Mouse (Mus musculus) Patski (cell line): ENCODE data around the gene Lnx2. TPM values are rescaled to one million over a fixed set of nuclear protein-coding genes. Genes with fewer than 3 reads are reported as not detected.

Experiments
- ATAC-seq: fragments of 100-300 bp; one replicate; pipeline ENCODE4 v1.8.0; 2021
- CTCF ChIA-PET: fragments of 350-600 bp; sonication (Branson Sonifier 250); formaldehyde crosslinking; loops from one replicate; lab custom pipeline; 2022; ENCODE audit warnings: inconsistent platforms; lab: Charles Lee
- POLR2A ChIA-PET: fragments of 350-600 bp; sonication (Branson Sonifier 250); formaldehyde crosslinking; loops from one replicate; lab custom pipeline; 2022; ENCODE audit warnings: antibody characterized with exemption, inconsistent platforms; lab: Charles Lee
- DNase-seq: peaks from one replicate; pipeline ENCODE4 v3.0.0-alpha.2; 2011; ENCODE audit warnings: low read depth, low spot score
- H3K27me3 ChIP-seq: fragments of 371-371 bp; one replicate; pipeline ENCODE4 v1.5.1; 2021
- CTCF ChIP-seq: fragments of 100-300 bp; IDR thresholded peaks from one replicate; pipeline ENCODE4 v1.5.1; 2021
- in situ Hi-C: fragments of 300-500 bp; cut with MboI; formaldehyde crosslinking; loops from 3 replicates; pipeline ENCODE4 v1.11.1; 2018; ENCODE audit warnings: low pct_unique_long_range_greater_than_20kb, mixed read lengths
- polyA plus RNA-seq: library from polyadenylated mRNA; unstranded; gene quantifications from one replicate; pipeline ENCODE4 v1.2.3, GENCODE M21; 2021

Gene Lnx2
- polyA plus RNA-seq, 1 experiment from 2014 or later: 15.4 TPM

- in situ Hi-C loops: no loop called here
- no peak for DNase-seq
- TF ChIP-seq CTCF: no peak
- ChIA-PET POLR2A (no interaction called here), CTCF (no interaction called here)
- no peak for ATAC-seq
- no peaks in the 10 kb centered on the region for H3K27me3 ChIP-seq
Measured at GRCm38 (mm10) chr5:147100180-147100579, 23.8 kb upstream of the Lnx2 start.

DNA sequence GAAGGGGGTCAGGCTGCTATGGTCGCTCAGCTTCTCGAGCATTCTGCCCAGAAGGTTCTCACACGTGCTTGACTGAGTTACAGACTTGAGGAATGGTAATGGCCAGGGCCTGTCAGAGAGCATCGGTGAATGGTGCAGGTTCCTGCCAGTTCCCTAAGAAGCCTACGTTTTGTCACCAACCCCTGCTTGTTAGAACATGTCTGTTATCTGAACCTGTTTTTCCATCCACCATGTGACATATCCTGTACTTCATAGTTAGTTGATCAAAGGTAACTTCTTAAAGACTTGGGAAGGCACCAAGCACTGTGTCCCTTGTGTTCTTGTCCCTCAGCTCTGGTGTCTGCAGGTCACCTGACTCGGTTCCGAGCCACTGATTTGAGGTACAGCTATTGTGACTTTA is 22.3 kb upstream of the Lnx2 start:
- no peaks in the 10 kb centered on the region for H3K27me3 ChIP-seq
- no peak for TF ChIP-seq CTCF
- in situ Hi-C loops: no loop called here
- POLR2A ChIA-PET: interaction anchor here (0.8 kb wide), 1 partner anchor 10 kb away, joined by 3 read pairs; no protein-coding TSS in a partner anchor
- DNase-seq: no peak
- no peak for ATAC-seq
- CTCF ChIA-PET: interaction anchor here (1.4 kb wide), 1 partner anchor 11 kb away, joined by 3 read pairs; no protein-coding TSS in a partner anchor

- no peak for TF ChIP-seq CTCF
- no peaks in the 10 kb centered on the region for H3K27me3 ChIP-seq
- no peak for DNase-seq
- no peak for ATAC-seq
- ChIA-PET CTCF (interaction anchor here (1.3 kb wide), 1 partner anchor 18 kb away, joined by 3 read pairs; no protein-coding TSS in a partner anchor), POLR2A (interaction anchor here (1.5 kb wide), 1 partner anchor 16 kb away, joined by 3 read pairs; no protein-coding TSS in a partner anchor)
- in situ Hi-C loops: no loop called here
Measured at GRCm38 (mm10) chr5:147096586-147096985, 20.2 kb upstream of the Lnx2 start.

DNA sequence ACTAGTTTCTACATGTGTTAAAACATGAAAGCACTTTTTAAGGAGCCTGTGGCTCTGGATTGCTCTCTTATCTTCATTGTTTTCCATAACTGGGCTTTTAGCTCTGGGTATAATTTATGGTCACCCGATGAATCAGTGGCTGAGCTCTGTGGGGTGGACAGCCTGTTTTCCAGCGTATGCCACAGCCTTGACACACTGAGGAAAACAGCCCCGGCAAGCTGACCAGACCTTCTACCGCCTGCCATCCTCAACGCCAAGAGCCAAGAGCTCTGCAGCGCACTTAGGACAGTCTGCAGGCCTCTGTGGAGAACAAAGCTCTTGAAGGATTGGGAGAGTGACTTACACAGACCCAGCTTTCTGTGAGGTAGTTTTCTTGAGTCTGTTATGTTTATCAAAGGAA is 17.9 kb upstream of the Lnx2 start:
- no peaks in the 10 kb centered on the region for H3K27me3 ChIP-seq
- in situ Hi-C loops: no loop called here
- no peak for DNase-seq
- ATAC-seq: no peak
- CTCF ChIA-PET: interaction anchor here (1.1 to 1.7 kb wide), 2 partner anchors 10 to 16 kb away, joined by 3 to 8 read pairs; no protein-coding TSS in a partner anchor
- TF ChIP-seq CTCF: no peak
- POLR2A ChIA-PET: interaction anchor here (0.9 to 1.0 kb wide), 3 partner anchors 12 to 48 kb away, joined by 3 to 4 read pairs (median 3); no protein-coding TSS in a partner anchor

- no peak for ATAC-seq
- ChIA-PET POLR2A (no interaction called here), CTCF (interaction anchor here (1.3 kb wide), 1 partner anchor 12 kb away, joined by 4 read pairs; no protein-coding TSS in a partner anchor)
- in situ Hi-C loops: no loop called here
- no peak for TF ChIP-seq CTCF
- H3K27me3 ChIP-seq: no peaks in the 10 kb centered on the region
- DNase-seq: no peak
Measured at GRCm38 (mm10) chr5:147092448-147092847, 16.1 kb upstream of the Lnx2 start.

DNA sequence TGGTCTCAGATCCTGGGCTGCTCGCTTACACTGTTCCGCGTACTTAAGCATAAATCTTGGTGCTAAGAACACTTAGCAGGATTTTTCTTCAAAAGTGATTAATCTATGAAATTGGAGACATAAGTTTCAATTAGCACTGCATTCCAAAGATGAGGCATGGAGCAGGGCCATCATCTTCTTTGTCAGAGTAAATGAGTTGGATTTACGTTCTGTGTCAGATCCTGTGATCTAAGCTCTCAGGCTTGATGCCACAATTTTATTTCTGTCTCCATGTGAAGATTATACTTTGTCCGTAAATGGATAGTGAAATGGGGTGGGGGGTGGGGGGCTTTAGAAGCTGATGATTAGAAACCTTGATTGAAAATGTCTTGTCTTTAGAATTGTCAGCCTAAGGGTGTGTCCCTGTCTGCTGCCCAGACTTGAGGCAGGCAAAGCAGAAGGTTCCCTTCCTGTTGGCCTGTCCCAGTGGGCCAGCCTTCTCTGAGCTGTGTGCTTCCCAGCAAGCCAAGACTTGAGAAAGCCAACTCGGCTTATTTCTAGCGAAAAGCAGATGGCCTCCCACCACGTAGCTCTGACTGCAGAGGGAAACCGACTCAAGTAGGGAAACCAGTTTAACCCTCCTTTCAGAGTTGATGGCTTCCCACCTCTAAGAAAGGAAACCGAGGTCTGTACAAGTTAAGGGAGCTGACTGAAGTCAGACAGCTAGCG is 14.0 kb upstream of the Lnx2 start:
- in situ Hi-C loops: no loop called here
- no peaks in the 10 kb centered on the region for H3K27me3 ChIP-seq
- TF ChIP-seq CTCF: no peak
- ChIA-PET POLR2A (interaction anchor here (0.7 to 1.3 kb wide), 3 partner anchors 10 to 66 kb away, joined by 3 to 7 read pairs (median 6); no protein-coding TSS in a partner anchor), CTCF (interaction anchor here (0.8 kb wide), 1 partner anchor 39 kb away, joined by 3 read pairs; no protein-coding TSS in a partner anchor)
- no peak for DNase-seq
- no peak for ATAC-seq

GRCm38 (mm10) chr5:147089836-147090235 is 13.4 kb upstream of the Lnx2 start:
- CTCF ChIA-PET: no interaction called here
- no peak for TF ChIP-seq CTCF
- in situ Hi-C loops: no loop called here
- ATAC-seq (no peak), DNase-seq (no peak)
- POLR2A ChIA-PET: interaction anchor here (0.7 to 1.3 kb wide), 2 partner anchors 10 to 18 kb away, joined by 6 to 7 read pairs; no protein-coding TSS in a partner anchor
- no peaks in the 10 kb centered on the region for H3K27me3 ChIP-seq

DNA sequence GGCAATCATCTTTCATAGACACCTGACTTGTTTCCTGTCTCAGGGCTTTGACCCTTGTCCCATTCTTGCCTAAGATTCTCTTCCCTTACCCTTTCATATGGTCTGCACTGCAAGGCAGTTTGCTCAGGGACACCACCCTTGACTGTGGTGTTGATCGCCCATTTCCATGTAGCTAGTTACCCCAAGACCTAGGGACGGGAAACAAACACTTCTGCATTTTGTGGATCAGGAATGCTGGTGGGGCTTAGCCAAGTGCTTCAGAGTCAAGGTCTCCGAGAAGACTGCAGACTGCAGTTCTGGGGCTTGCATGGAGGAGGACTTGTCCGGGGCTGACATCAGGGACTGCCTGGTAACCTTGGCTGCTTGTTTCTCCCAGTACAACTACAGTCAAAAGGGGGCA is 10.4 kb upstream of the Lnx2 start:
- ATAC-seq (no peak), DNase-seq (no peak)
- no peak for TF ChIP-seq CTCF
- ChIA-PET POLR2A (no interaction called here), CTCF (interaction anchor here (1.9 kb wide), 1 partner anchor 10 kb away, joined by 4 read pairs; the partner anchor contains the start of genes Lnx2 and Polr1d)
- in situ Hi-C loops: no loop called here
- H3K27me3 ChIP-seq: no peaks in the 10 kb centered on the region

- no peak for TF ChIP-seq CTCF
- H3K27me3 ChIP-seq: no peaks in the 10 kb centered on the region
- DNase-seq (no peak), ATAC-seq (no peak)
- ChIA-PET CTCF (interaction anchor here (1.9 kb wide), 1 partner anchor 8 kb away, joined by 4 read pairs; the partner anchor contains the start of genes Lnx2 and Polr1d), POLR2A (no interaction called here)
- in situ Hi-C loops: no loop called here
Measured at GRCm38 (mm10) chr5:147085201-147085894, 9.0 kb upstream of the Lnx2 start.

GRCm38 (mm10) chr5:147078110-147078900 is 1.9 kb upstream of the Lnx2 start:
- in situ Hi-C loops: no loop called here
- DNase-seq (no peak), ATAC-seq (no peak)
- ChIA-PET CTCF (interaction anchor here (1.1 kb wide), 1 partner anchor 18 kb away, joined by 3 read pairs; no protein-coding TSS in a partner anchor), POLR2A (interaction anchor here (1.0 kb wide), 1 partner anchor 61 kb away, joined by 3 read pairs; no protein-coding TSS in a partner anchor)
- no peaks in the 10 kb centered on the region for H3K27me3 ChIP-seq
- TF ChIP-seq CTCF: no peak
